Mouse (Mus musculus) spleen, adult 18-20 months (tissue): Measurements from ENCODE around the gene Bola3.

ENCODE experiments used
- DNase-seq, 2 experiments: peaks; one replicate each; pipeline ENCODE4 v3.0.0; 2022; ENCODE audit warnings: mixed read lengths in 2 of 2

The Bola3 gene

DNA sequence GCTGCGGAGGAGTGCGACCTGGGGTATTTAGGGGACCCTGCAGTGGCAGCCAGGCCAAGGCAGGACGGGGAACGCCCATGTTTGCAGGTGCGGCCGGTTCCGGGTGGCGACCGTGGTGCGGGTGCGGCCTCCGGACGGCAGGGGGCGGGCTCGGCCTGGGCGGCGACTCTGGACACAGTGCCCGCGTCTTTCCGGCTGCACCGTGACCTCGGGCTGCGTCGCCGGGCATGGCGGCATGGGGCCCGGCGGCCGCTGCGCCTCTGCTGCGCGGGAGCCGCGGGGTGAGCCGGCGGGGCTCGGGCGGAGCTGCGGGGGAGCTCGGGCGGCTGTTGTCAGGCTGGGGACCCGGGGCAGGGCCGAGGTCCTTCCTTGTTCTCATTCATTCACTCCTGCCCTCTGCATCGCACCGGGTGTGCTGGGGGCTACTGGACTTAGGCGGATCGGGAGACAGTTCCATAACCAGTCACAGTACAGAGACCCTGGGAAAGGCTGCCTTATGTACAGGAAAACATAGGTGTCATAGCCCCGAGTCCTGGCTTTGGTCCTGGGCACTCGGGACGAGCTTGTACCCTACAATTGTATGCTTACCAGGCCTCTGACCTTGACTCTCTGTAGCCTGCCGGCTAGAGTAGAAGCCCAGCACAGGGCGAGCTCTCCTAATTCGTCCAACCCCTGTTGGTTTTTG is 469 bp downstream of the Bola3 start:
- peak; percentile 85 to 97 for DNase-seq

DNA sequence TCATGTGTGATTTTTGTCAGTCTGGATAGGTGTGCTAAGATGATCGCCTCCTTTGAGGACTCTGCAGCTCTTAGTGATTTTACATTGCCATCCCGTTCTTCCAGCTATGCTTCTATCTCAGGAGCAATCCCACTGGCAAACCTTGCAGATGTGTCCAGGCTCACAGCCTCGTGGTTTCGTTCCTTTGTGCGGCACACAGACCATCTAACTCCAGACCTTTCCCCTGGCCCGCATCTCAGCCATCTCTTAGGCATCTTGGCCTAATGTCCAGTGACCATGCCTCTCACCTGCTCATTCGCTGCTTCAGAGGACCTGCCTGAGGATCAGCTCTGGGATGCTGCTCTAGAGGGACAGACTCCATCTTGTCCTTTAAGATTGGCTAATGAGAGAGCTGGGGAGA is 1.2 kb downstream of the Bola3 start:
- no peak for DNase-seq

GRCm38 (mm10) chr6:83350851-83351405 is 2.0 kb downstream of the Bola3 start:
- no peak for DNase-seq

DNA sequence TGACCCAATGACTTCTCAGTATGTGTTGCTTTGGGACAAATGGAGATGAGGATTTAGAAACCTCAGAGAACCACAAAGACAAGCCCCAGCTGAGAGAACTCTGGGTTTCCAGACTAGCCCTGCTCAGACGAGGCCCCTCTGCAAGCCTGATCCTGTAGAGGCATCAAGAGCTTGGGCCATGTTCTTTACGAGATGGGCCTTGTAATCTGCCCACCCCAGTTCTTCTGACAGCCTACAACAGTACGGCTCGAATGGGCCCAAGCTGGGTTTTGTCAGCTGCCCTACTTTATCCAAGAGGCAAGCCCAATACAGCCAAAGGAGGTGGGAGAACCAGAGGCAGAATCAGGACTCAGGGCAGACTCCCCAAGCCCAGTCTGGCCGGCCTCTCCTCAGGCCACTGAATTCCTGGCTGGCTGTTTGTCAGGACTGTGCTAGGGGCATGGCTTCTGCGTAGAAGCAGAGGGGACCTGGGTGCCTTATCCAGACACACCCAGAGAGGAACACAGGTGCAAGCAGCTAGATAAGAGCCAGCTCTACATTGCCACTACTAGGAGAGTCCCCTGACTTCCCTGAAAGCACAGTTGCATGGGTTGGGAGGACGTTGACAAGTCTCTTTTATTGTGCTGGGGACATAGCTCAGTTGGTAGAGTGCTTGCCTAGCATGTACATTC is 2.7 kb downstream of the Bola3 start:
- DNase-seq, result no peak

DNA sequence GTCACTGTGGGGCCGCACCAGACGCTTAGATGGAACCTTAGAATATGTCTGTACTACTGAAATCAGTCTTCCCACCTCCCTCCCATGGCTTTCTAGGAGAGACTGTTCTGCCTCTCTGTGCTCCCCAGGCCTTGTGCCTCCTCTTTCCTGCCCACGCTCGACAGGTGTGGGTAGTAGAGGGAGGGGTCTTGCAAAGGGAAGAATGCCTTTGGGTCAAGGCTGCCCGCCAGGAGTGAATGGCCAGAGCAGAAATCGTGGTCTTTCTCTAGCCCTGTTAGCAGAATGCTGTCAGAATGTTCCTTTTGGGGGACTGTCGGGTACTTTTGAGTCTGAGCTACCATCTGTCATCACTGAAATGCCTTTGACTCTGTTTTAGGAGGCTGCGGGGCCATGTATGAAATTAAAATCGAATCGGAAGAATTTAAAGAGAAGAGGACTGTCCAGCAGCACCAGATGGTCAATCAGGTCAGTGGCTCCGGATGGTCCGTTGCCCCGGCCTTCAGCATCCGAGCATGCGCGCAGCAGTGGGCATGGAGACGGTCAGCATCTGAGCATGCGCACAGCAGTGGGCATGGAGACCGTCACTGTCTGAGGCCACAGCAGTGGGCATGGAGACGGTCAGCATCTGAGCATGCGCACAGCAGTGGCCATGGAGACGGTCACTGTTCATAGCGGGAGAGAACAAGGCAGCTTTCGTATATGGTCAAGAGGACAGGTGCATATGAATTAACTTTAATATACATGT is 3.9 kb downstream of the Bola3 start:
- DNase-seq, result no peak

DNA sequence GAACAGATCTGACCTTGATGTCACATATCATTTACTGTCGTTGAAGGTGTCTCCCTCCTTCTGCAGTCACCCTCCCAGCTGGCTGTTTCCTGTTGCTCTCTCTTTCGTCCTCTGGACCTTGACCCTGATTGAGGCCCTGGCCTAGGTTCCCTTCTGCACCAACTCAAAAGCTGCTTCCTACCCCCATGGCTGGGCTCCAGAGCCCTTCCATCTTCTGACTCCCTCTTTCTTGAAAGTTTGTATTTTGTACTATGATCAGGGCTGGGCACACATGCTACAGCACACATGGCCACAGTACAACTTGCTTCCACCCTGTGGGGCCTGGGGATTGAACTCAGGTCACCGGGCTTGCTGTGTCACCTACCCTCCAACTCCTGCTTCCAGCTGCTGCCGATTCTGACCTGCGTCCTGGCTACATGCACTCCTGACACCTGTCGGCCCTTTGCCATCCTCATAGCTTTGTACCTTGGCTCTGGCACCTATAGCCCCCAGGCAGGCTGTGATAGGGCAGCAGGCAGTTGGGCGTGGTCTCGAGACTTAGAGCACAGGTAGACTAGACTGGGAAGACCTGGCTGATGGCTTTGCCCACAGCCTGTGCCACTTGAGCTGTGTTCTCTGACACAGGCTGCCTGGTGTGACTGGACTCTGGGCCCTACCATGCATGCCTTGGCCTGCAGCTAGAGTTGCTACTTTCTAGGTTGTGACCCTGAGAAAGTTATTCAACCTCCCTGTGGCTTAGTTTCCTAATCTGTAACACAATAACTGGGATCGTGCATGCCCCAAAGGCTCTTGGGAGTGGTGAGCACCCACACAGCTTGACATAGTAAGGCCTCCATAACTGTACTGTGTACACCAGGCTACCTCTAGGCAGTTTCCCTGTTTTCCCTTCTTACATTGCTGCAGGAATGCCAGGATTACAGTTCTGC is 6.2 kb downstream of the Bola3 start:
- DNase-seq, result no peak

DNA sequence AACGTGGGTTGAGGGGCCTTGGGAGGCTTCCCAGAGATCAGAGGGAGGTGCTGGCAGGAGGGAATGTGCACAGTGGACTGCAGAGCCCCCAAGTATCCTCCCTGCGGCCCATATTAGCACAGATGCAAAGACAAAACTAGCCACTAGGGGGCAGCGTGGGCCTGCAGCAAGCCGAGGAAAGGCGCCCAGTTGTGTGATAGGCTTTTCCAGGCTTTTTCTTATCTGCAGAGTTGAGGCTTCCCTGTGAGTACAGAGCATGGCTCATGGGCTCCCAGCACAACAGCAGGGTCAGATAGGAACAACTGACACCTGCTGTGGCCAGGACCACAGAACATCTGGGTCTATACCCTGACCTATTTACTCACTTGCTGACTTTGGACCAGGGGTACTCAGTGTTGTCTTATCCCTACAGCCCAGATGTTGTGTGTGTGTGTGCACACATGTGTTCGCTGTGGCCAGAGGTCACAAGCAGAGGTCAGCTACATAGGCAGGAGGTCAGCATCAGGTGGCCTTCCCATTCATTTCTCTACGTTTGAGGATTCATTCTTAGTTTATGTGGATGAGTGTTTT is 7.7 kb downstream of the Bola3 start:
- DNase-seq, result peak; percentile 58 to 86

GRCm38 (mm10) chr6:83357436-83357835 is 8.5 kb downstream of the Bola3 start:
- no peak for DNase-seq

- no peak for DNase-seq
Observed at GRCm38 (mm10) chr6:83361523-83362248, 12.7 kb downstream of the Bola3 start.

DNA sequence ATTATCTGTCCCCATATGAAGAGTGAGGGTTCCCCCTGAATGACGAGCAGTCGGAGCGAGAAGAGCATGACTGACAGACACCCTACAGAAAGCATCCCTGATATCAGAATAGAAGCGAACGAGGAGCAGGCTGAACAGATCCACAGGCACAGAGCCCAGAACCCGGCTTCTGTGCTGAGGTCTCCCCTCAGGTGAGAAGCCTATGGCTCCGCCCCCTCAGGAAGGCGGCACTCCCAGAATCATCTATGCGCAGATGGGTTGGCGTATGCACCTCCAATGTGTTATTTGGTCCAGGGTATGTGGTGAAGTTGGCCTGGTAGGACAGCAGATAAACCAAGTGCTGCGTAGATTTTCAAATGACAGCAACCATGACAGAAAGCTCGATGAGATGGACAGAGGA is 14.1 kb downstream of the Bola3 start:
- no peak for DNase-seq

- DNase-seq, result no peak
Observed at GRCm38 (mm10) chr6:83370316-83370965, 21.5 kb downstream of the Bola3 start.

DNA sequence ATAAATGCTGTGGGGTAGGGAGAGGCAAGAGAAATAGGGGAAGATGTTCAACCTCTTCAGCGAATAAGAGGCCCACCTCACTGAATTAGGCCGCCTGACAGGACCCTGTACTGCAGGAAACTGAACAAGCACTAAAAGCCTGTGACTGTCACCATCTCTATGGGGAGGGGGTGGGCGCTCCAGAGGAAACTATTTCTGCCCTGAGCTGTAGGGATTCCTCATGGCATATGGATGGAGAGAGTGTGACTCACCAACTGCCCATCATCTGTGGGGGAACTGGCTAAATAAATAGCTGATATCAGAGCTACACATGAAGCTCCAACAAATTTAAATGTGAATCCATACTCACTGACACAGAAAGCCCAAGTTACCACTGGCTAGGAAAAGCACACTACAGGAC is 22.4 kb downstream of the Bola3 start:
- no peak for DNase-seq

DNA sequence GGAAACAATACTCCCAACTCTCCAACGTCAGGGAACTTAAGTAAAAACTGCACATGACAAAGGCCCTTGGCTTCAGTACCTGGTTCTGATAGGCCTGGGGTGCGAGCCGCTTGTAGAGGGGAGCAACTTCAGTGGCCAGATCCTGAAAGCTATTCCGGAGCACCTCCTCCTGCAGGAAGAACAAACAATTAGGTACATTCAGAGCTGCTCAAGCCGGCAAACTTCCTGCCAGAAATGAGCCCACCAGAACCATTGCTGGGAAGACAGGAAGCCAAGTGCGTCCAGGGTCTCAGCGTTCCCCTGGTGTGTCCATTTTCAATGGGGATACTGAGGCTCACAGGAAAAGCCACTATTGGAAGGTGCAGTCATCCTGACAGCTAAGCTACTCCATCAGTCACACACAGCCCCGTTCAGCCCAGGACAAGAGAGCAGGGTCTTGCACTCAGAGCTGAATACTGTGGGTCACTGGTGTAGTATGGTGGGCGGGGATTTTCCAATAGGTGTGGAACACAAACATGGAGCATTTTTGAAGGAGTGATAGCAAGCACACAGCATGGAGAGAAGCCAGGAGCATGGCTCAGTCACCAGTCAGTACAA is 24.9 kb downstream of the Bola3 start:
- no peak for DNase-seq

- peak in 1 of 2 experiments; percentile 17 for DNase-seq
Observed at GRCm38 (mm10) chr6:83381510-83382491, 32.9 kb downstream of the Bola3 start.

GRCm38 (mm10) chr6:83385569-83386090 is 36.7 kb downstream of the Bola3 start:
- DNase-seq, result no peak

DNA sequence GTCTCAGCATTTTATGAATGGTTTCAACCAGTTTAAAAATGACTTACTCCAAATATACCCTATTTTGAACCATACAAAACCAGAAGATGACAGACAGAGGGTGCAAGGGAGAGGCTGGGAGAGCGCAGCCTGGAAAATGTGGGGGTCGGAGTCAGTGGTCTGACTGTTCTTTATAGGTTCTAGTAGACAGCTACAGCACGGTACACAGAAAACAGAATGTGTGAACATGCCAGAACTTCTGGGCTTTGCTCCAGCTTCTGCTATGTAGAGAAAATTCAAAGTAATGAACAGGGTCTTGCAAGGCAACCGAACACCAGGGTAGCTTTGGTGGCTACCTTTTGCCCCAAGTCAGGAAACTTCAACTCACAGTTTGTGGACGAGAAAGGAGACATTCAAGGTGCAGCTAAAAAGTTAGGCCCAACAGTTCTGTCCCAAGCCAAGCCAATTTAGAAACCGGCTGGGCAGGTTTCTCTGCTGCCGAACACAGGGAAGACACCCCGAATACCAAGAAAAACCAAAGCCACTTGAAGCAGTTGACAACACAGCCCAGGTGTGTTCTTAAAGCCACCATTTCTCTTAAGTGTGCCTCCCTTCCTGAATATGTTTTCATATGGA is 43.3 kb downstream of the Bola3 start:
- no peak for DNase-seq

GRCm38 (mm10) chr6:83394122-83394521 is 45.2 kb downstream of the Bola3 start:
- no peak for DNase-seq

- no peak for DNase-seq
Observed at GRCm38 (mm10) chr6:83395544-83396229, 46.7 kb downstream of the Bola3 start.
